Mouse (Mus musculus) right cerebral cortex, adult 18-20 months (tissue): ENCODE measurements around the gene Cep170.
"Not testable (repeated sequence)": the region's sequence is repeated elsewhere in the genome, so short reads cannot be mapped to it uniquely, and the experiment has no call there.

ENCODE experiments used
- DNase-seq: peaks from one replicate; pipeline ENCODE4 v3.0.0; 2022; ENCODE audit warnings: mixed read lengths

Cep170 gene

DNA sequence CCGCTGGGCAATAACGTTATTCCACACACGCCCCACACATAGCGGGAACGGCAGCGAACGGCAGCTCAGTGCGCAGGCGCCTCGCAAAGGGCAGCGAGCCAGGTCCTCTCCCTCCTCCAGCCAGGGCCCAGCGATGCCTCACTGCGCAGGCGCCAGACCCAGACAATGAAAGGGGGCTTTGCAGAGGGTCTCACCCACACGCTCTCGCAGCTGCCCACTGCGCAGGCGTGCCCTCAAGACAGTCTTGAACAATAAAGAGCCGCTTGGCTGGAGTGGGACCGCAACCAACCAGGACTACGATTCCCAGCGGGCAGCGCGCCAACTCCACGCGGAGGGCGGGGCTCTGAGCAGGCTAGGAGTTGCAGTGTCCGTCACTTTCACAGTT, at the start of gene Cep170:
Gene Cep170, minus strand, starts transcription at position 32 of the 385 bp plus-strand sequence.
- DNase-seq = peak; percentile 96

DNA sequence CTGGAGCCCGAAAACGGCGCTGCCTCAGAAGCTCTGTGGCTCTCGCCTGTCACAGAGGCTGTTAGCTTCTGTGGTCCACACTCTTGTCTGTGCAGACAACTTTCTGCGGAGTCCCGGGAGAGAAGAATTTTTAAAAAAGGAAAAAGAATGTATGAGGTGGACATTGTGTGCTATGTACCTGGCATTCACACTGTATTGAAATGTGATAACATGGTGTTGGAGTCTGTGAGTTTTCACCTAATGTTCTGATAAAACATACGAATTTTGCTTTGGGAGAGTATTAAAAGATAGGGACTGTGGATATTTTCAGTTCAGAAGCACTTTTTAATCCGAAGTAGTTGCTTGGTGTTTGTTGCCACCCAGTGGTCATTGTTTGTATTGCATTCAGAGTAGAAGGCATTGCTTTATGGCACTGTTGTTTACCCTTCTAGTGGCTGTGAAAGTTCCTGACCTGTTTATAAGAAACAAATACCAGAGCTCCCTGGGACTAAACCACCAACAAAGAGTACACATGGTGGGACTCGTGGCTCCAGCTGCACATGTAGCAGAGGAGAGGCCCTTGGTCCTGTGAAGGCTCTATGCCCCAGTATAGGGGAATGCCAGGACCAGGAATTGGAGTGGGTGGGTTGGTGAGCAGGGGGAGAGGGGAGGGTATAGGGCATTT, 48.2 kb upstream of the Cep170 start:
- DNase-seq = peak; percentile 68

- DNase-seq = no peak
These were observed 39.1 kb upstream of the Cep170 start for GRCm38 (mm10) chr1:176852813-176853590.

DNA sequence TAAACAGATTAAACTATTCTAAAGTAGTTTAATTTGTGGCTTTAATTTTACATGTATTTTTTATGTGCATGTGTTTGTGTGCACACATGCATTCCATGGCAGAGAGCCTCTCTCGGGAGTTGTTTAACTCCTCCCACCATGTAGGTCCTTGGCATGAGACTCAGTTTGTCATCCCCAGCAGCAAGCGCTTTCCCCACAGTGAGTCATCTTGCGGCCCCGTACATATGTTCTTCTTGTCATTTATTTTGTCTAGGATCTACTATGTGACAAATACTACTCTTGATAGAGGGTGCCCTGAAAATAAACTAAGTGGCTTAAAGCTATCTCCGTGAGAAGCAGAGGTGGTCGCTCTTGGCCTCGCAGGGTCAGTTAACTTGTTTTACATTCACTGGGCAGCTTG, 37.5 kb upstream of the Cep170 start:
- DNase-seq = peak; percentile 67

DNA sequence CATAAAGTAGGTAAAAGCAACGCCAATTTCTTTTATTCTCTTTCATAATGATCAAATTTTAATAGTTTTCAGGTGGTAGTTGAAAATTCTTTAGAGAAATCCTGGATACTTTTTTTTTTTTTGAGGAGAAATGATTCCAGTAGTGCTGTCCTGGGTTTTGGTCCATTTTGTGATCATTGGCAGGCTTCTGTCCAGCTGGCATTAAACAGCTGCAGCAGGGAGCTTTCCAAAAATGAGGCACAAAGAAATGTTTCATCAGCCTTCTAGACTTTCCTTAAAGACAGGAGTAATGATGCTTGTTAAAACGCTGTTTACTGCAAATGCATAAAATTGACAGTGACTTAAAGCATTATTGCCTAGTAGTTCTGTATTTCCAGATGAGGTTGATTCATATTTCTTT, 35.5 kb upstream of the Cep170 start:
- no peak for DNase-seq

- DNase-seq = no peak
These were observed 34.9 kb upstream of the Cep170 start for GRCm38 (mm10) chr1:176848613-176849290.

- DNase-seq = no peak
These were observed 33.4 kb upstream of the Cep170 start for GRCm38 (mm10) chr1:176847118-176847859.

DNA sequence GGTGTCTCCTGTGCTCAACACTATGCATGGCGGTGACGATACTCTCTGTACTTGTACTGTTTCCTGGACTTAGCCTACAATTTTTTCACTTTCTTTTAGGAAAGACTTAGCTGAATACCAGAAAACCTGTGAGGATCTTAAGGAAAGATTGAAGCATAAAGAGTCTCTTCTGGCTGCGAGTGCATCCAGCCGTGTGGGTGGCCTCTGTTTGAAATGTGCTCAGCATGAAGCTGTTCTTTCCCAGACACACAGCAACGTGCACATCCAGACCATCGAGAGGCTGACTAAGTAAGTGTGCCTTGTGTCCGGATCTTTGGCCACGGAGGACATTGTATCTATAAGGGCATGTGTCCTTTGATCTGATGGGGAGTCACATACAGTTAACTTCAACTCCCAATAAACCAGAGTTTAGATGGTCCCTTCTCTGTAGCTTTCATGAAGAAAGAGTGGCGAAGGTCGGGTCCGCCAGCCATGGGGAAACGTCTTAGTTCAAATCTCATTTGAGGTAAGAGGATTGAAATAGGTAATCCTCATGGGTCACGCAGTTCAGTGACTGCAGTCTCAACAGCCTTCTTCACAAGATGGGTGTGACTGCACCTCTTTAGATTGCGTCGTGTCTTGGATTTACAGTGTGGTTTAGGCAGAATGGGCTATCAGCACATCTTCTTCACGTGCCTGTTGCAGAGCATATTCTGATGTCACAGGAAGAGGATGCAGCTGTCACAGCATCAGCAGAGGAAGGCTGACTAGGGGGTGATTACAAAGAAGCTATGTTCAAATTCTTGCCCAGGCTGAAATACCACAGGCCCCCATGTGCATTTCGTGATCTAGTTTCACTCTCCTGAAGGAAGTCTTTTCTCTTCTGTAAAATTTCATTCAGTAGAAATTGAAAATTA, 31.5 kb upstream of the Cep170 start:
- DNase-seq = peak; percentile 48

DNA sequence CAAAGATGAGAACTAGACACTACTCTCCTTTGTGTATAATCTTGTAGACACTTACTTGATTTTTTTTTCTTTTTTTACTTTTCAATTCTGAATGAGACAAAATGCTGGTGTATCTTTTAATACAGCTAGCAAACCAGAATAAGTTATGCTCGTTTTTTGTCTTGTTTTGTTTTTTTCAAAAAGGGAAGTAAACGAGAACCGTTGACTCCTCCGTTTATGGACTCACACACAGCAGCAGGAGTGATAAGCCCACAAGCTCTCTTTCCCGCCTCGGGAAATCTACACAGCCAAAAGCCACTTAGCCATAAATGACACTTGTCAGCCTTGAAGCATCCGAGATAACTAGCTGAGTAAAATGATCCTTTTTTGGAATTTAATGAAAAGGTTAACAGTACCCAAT, 22.7 kb upstream of the Cep170 start:
- not testable (repeated sequence) for DNase-seq

- DNase-seq = no peak
These were observed 21.8 kb upstream of the Cep170 start for GRCm38 (mm10) chr1:176835501-176836294.

DNA sequence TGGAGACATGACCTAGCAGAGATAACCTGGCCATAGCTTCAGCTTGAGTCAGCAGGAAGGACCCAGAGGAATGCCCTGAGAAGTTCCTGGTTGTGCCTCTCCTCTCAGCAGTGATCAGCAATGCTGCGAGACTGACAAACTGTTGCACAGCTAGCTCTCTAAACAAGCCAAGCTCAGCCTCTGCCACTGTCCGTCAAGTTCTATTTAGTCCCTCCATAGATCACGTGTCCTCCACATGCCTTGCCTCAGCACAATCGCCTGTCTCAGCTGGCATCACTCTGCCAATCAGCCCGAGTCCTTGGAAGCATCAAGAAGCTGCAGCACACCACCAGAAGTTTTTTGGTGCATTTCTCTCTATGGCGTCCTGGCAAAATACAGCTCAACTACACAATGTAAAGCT, 21.0 kb upstream of the Cep170 start:
- DNase-seq = no peak

- no peak for DNase-seq
These were observed 20.1 kb upstream of the Cep170 start for GRCm38 (mm10) chr1:176833948-176834347.

DNA sequence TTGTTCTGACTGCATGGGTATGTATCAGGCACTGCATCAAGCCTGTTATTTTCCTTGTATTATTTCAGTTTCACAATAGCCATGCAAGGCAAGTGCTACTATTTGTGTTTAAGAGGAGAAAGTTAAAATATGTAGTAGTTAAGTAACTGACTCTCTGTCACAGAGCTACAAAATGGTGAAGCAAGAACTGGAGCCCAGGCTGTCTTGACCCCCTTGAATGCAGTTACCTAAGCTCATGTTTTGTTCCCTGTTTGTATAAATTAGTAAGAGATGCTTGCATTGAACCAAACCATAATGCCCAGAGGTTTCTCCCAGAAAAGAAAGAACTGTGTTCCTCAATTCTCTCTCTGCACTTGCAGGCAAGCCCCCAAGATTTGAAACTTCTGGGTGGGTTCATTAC, 19.4 kb upstream of the Cep170 start:
- no peak for DNase-seq

- DNase-seq = no peak
These were observed 18.7 kb upstream of the Cep170 start for GRCm38 (mm10) chr1:176832607-176833006.

DNA sequence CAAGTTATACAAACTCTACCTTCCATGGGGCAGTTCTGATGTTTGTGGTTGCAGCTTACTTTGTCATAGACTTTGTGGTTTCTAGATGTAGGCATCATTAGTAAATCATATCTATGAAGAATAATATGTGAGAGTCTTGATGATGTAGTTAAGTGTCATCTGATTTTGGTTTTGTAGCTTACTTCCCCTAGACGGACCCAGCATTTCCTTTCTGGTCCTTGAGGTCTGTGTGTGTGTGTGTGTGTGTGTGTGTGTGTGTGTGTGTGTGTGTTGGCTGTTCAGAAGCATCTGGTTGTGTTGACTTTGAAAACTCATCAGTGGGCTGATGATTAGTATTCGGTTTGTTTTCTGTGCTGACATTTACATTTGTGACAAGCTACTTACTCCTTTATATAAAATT, 18.2 kb upstream of the Cep170 start:
- DNase-seq = no peak

DNA sequence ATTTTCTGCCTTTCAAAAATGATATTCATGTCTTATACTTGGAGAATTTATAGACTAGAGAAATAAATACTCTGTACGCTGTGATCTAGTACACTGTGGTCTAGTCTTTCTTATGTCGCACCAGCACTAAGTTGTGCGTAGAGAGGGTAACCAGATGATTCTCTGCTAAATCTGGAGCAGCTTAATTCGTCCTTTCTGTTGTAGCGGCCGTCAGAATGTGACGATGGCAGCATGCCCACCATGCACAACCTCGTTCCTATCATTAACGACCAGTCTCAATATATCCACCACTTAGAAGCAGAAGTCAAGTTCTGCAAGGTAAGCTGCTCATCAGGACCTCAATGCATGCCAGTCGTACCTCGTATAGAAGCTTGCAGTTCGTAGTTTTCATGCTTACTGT, 14.8 kb upstream of the Cep170 start:
- DNase-seq = no peak

- no peak for DNase-seq
These were observed 14.1 kb upstream of the Cep170 start for GRCm38 (mm10) chr1:176827945-176828485.

DNA sequence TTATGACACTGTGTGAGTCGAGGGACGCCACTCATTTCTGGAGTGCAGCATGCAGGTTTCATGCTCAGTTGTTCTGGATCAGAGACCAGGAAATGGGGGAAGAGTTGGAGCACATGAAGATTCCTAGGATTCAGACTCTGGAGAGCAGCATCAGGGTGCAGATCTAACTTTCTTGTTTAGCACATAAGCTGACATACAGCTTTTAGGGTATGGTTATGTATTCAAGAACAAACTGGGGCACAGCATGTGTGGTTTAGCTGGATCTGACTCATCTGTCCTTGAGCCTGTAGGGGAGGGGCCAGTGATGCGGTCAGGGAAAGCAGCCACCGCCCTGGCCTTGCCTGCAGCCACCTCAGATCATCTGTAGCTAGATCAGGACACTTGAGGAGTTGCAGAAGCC, 13.5 kb upstream of the Cep170 start:
- DNase-seq = no peak

DNA sequence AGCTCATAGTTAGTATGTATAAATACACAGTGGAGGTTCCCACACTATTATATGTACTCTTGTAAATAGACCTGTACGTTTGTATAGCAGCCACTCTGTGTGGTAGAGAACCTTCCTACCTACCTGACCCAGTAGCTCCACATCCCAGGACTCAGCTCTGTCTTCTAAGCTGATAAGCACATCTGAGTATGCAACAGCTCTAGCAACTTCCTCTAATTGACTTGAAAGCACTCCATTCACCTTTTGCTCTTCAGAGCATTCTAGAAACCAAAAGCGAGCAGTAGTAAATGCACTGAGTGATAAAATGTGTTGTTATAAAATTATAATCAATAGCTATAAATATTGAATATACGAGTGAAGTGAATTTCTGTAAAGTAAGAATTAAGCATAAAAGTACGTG, 13.1 kb upstream of the Cep170 start:
- DNase-seq = no peak

DNA sequence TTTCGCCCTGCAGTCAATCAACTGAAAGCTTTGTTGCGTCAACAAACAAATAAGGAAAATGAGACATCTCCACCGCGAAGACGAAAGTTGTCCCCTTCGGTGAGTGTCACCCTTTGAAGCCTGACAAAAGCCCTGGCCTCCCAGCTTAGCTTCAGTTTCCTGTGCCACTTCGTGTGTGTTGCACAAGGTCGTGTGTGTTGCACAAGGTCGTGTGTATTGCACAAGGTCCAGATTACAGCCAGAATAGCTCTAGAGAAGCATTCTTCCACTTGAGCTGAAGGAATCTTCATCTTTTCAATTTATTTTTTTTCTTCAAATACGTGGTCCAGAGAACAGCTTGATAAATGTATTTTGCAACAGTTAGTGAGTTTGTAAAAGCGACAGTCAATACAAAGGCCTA, 12.3 kb upstream of the Cep170 start:
- DNase-seq = no peak

GRCm38 (mm10) chr1:176825084-176825483, 11.2 kb upstream of the Cep170 start:
- DNase-seq = no peak
